Mouse (Mus musculus) hindbrain, embryonic 12.5 days (tissue): ENCODE results near the gene Fermt3. TPM values are rescaled to one million over a fixed set of nuclear protein-coding genes. Genes with fewer than 3 reads are reported as not detected.

Experiments used
- ATAC-seq: fragments of 200-750 bp; cut with Nextera tagmentation; 2 replicates; pipeline ENCODE4 v1.8.0; 2017; ENCODE audit warnings: moderate TSS enrichment; ENCODE audit not compliant: low FRiP score
- H3K27ac ChIP-seq: fragments of 300-500 bp; sonication (generic); 2 replicates; pipeline ENCODE4 v1.5.1; 2016; ENCODE audit warnings: mild to moderate bottlenecking
- H3K27me3 ChIP-seq: fragments of 300-500 bp; sonication (generic); 2 replicates; pipeline ENCODE4 v1.6.1; 2016; ENCODE audit warnings: mild to moderate bottlenecking
- H3K36me3 ChIP-seq: fragments of 300-500 bp; sonication (generic); 2 replicates; pipeline ENCODE4 v1.6.1; 2016; ENCODE audit warnings: mild to moderate bottlenecking
- H3K4me1 ChIP-seq: fragments of 300-500 bp; sonication (generic); 2 replicates; pipeline ENCODE4 v1.6.1; 2016
- H3K4me2 ChIP-seq: fragments of 300-500 bp; sonication (generic); replicated peaks from 2 replicates; pipeline ENCODE4 v1.6.1; 2016; ENCODE audit warnings: mild to moderate bottlenecking
- H3K4me3 ChIP-seq: fragments of 300-500 bp; sonication (generic); 2 replicates; pipeline ENCODE4 v1.5.1; 2016; ENCODE audit warnings: mild to moderate bottlenecking
- H3K9ac ChIP-seq: fragments of 300-500 bp; sonication (generic); 2 replicates; pipeline ENCODE4 v1.6.1; 2016; ENCODE audit warnings: mild to moderate bottlenecking, moderate library complexity
- H3K9me3 ChIP-seq: fragments of 300-500 bp; sonication (generic); replicated peaks from 2 replicates; pipeline ENCODE4 v1.6.1; 2016; ENCODE audit warnings: mild to moderate bottlenecking
- WGBS: fragments of 180-500 bp; shearing (Covaris S2); methylation state at CpG from one replicate; pipeline ENCODE4 v1.1.7; 2016; 5-methylcytosine and 5-hydroxymethylcytosine counted together
- polyA plus RNA-seq: library from polyadenylated mRNA; unstranded; fragments of >200 nt; fragmentation: Nextera tagmentation; extraction: Ambion mirVana; gene quantifications from 2 replicates; pipeline ENCODE4 v1.2.1, GENCODE M21; 2016

Fermt3 gene
- polyA plus RNA-seq, 1 experiment from 2014 or later: 6.5 TPM

DNA sequence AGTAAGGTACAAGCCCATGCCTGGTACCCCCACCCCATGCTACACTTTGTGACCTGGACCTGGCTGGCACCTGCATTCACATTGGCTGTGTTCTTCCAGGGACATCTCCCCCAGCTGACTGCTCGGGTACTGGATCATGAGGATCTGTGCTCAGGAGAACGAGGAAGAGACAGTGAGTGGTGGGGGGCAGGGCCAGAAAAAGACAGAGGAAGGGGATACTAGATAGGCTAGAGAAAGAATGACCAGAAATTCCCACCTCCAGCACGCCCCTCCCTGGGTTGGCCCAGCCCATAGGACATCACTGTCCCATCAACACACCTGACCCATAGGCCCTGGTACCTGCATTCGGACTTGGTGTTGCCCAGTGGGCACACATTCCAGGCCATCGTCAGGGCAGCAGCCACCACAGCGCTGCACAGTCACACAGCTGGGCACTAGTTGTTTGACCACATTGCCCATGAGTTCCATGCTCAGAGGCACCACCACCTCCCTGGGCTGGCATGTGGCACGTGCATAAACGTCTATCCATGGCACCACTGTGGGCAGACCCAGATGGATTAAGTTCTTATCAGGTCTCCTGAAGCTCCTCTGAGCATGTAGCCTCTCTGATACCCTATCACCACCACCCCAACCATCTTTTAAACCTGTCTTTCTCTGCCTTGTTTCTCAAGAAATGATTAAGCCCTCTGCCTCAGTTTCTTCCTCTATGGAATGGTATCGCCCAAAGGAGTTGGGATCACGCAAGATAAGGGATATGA, 33.1 kb downstream of the Fermt3 start:
- no peak; the same call in 1 of the 2 replicates for ATAC-seq
- 84% methylated on average over 10 of the region's 10 CpGs for WGBS
- H3K36me3 ChIP-seq: peaks cover 14% of the 10 kb centered on the region
- H3K9me3 ChIP-seq: no peaks in the 10 kb centered on the region
- H3K27ac ChIP-seq: no peak overlapping the region
- peak overlapping the region; percentile 35; the same call in 1 of the 2 replicates for H3K9ac ChIP-seq
- no peaks in the 10 kb centered on the region for H3K27me3 ChIP-seq
- peak overlapping the region; percentile 94 for H3K4me2 ChIP-seq
- H3K4me1 ChIP-seq: peaks cover 23% of the 10 kb centered on the region
- H3K4me3 ChIP-seq: peak overlapping the region; percentile 88

DNA sequence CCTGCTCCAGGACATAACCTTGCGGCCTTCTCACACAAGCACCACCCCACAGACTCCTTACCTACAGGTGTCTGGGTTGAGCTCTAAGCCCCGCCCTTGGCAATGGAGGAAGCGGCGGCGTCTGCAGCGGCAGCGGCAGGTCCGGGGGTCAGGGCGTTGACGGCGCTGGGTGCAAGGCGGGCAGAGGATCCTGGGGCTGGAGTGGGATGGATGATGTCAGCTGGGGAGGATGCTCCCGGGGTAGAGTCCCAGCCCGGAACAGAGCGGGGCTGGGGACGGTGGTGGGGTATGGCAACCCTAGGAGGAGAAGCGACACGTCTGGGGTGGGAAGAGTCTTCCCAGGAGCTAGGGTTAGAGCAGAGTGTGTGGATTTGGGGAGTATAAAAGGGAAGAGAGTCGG, 34.0 kb downstream of the Fermt3 start:
- Histone ChIP-seq H3K27me3 (no peaks in the 10 kb centered on the region), H3K4me2 (no peak overlapping the region), H3K4me1 (peaks cover 28% of the 10 kb centered on the region), H3K36me3 (peaks cover 14% of the 10 kb centered on the region), H3K27ac (no peak overlapping the region), H3K9me3 (no peaks in the 10 kb centered on the region), H3K9ac (no peak overlapping the region), H3K4me3 (no peak overlapping the region)
- 85% methylated on average over 19 of the region's 19 CpGs for WGBS
- no peak for ATAC-seq

DNA sequence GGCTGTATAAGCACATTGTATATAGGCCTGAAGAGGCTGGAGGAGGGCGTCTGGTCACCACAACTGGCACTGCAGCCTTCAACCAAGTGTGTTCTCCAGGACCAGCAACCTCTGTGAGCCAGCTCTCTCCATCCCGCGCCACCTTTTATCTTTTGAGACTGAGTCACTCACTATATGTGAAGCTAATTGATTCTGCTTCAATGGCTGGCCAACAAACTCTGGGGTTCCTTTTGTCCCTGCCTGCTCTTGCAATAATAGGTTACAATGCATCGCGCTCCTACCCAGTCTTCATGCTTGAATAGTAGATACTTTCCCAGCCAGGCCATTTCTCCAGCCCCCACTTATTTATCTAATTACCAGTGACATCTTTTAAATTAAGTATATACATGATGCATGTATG, 35.6 kb downstream of the Fermt3 start:
- H3K9ac ChIP-seq: no peak overlapping the region
- H3K4me3 ChIP-seq: no peak overlapping the region
- no peak overlapping the region for H3K27ac ChIP-seq
- H3K4me1 ChIP-seq: peaks cover 40% of the 10 kb centered on the region
- WGBS: 35% methylated on average over 5 of the region's 5 CpGs
- no peaks in the 10 kb centered on the region for H3K9me3 ChIP-seq
- peaks cover 16% of the 10 kb centered on the region for H3K36me3 ChIP-seq
- no peaks in the 10 kb centered on the region for H3K27me3 ChIP-seq
- ATAC-seq: no peak
- no peak overlapping the region for H3K4me2 ChIP-seq

DNA sequence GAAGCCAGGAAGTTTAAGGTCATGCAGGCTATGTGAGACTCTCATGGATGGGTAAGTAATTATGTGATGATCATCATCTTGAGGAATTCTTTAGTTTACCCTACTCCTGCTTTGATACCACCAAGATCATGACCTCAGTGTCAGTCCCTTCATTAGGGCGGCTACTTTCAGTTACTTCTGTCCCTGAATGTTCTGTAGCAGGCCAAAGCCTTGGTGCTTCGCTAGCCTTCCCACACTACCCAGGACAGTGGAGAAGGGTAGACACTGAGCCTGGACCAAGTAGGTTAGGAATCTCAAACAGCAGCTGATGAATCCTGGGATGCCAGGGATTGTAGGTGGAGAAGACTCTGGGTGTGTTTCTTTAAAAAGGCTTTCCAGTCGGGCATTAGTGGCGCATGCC, 37.8 kb downstream of the Fermt3 start:
- Histone ChIP-seq H3K4me2 (no peak overlapping the region), H3K27ac (no peak overlapping the region), H3K27me3 (no peaks in the 10 kb centered on the region), H3K9ac (no peak overlapping the region), H3K4me3 (no peak overlapping the region), H3K36me3 (peaks cover 31% of the 10 kb centered on the region), H3K9me3 (no peaks in the 10 kb centered on the region), H3K4me1 (peaks cover 43% of the 10 kb centered on the region)
- WGBS: 94% methylated on average over 4 of the region's 4 CpGs
- ATAC-seq: no peak

DNA sequence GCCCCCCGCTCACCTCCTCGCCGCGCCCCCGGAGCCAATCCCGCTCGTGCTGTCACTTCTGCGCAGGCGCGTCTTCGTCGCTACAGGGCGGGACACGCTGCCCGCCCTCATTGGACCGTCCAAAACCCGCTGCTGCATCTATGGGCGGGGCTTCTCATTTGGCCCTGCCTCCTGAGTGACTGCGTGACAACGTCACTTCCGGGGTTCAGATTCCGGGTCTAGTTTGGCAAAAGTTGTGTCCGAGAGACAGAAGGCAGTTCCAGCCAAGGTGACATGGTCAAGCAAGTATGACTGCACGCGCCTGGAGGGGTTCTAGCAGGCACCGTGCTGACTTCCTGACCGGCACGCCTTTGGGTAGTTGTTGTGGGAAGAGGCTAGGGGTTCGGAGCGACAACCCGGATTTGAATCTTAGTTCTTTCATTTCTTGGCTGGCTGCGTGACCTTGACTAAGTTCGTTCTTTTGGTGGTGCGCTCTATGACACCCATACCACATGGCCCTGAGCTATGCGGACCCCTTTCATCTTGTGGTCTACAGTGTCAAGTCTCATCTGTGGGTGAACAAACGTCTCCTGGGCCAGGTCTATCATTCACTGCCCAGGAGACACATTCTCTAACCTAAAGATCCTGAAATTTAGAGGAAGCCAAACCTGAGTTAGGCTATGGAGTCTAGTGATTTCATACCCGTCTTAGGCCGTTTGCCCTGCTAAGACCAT, 38.7 kb downstream of the Fermt3 start, which contains the start of gene Fkbp2:
Gene Fkbp2, minus strand, starts transcription at position 121 of the 713 bp plus-strand sequence.
- peaks cover 44% of the 10 kb centered on the region for H3K4me1 ChIP-seq

GRCm38 (mm10) chr19:6979486-6980380, 39.5 kb downstream of the Fermt3 start:
- H3K36me3 ChIP-seq: peaks cover 26% of the 10 kb centered on the region
- no peaks in the 10 kb centered on the region for H3K9me3 ChIP-seq
- H3K4me2 ChIP-seq: peak overlapping the region; percentile 96
- peaks cover 44% of the 10 kb centered on the region for H3K4me1 ChIP-seq
- H3K4me3 ChIP-seq: peak overlapping the region; percentile 56
- whole genome bisulfite sequencing: under 1% methylated on average over 59 of the region's 59 CpGs
- no peaks in the 10 kb centered on the region for H3K27me3 ChIP-seq
- ATAC-seq: peak; percentile 88
- H3K9ac ChIP-seq: peak overlapping the region; percentile 68
- H3K27ac ChIP-seq: peak overlapping the region; percentile 94

More for the DNA sequence above, 38.7 kb downstream of the Fermt3 start, which contains the start of gene Fkbp2:
- peak within 1 kb of the TSS; percentile 96 for H3K4me2 ChIP-seq
- no peaks in the 10 kb centered on the region for H3K27me3 ChIP-seq
- H3K9ac ChIP-seq: peak within 1 kb of the TSS; percentile 68
- peak within 1 kb of the TSS; percentile 94 for H3K27ac ChIP-seq
- H3K9me3 ChIP-seq: no peaks in the 10 kb centered on the region
- WGBS: 2% methylated on average over 38 of the region's 38 CpGs
- H3K4me3 ChIP-seq: peak within 1 kb of the TSS; percentile 56
- peaks cover 31% of the 10 kb centered on the region for H3K36me3 ChIP-seq
- ATAC-seq: peak; percentile 88

DNA sequence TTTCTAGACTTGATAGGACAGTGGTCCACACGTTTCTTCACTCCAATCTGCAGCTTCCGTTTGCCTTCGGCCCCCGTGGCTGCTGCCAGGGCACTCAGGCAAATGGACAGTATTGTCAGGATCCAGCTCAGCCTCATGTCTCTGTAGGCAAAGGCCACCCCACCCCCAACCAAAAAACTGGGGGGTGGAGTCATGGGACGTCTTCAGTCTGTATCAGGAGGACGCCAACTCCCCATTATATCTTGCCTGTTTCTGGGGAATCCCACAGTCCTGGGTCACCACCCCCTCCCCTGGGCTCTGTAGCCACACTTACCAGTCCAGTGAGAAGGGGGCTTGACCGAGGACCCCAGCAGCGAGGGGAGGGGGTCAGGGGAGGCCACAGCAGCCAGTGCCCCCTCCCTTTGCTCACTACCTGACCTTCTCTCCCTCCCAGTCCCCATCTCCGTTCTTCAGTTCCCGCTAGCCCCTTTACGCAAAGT, 40.2 kb downstream of the Fermt3 start:
- Histone ChIP-seq H3K27me3 (no peaks in the 10 kb centered on the region), H3K9ac (peak overlapping the region; percentile 68), H3K4me1 (peaks cover 46% of the 10 kb centered on the region), H3K27ac (peak overlapping the region; percentile 94), H3K4me2 (peak overlapping the region; percentile 96), H3K4me3 (peak overlapping the region; percentile 56), H3K36me3 (peaks cover 26% of the 10 kb centered on the region), H3K9me3 (no peaks in the 10 kb centered on the region)
- WGBS: 11% methylated on average over 11 of the region's 11 CpGs
- no peak for ATAC-seq

GRCm38 (mm10) chr19:6978639-6978974, 40.7 kb downstream of the Fermt3 start:
- WGBS: 50% methylated on average over 3 of the region's 3 CpGs
- Histone ChIP-seq H3K4me3 (peak overlapping the region; percentile 56), H3K9ac (peak overlapping the region; percentile 68), H3K27me3 (no peaks in the 10 kb centered on the region), H3K4me1 (peaks cover 49% of the 10 kb centered on the region), H3K9me3 (no peaks in the 10 kb centered on the region), H3K4me2 (peak overlapping the region; percentile 96), H3K27ac (peak overlapping the region; percentile 94), H3K36me3 (peaks cover 24% of the 10 kb centered on the region)
- ATAC-seq: no peak

DNA sequence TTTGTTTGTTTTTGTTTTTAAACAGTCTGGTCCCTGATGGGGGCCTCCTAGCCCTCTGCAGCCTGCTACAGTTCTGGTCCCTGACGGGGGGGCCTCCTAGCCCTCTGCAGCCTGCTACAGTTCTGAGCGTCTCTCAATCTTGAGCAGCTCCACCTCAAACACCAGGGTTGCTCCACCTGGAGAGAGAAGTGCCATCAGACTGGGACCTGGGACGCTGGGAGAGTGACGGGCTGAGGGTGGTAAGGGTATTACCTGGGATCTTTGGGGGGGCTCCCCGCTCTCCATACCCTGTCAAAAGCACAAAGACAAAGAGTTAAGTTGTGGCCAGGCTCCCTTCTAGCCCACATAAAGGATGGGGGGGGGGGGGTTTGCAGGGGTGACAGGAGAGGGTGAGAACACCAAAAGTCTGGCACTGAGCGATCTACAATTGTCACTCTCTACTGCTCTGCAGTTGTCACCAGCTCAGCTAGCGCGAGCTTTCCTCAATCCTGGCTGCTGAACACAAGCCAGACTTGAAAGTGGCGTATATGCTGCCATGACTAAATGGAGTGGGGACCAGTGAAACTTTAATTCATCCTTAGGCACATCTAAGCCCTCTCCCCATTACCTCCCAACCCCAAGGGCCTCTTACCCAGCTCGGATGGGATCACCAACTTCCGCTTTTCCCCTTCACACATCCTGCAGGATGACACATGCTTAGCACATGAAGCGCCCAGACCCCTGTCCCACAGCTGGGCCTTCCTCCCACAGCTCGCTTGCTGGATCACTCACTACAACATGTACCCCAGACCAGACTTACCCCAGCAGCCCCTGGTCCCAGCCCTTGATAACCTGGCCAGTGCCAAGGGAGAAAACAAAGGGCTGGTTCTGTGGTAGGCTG, 41.3 kb downstream of the Fermt3 start:
- Histone ChIP-seq H3K9ac (peak overlapping the region; percentile 68; the same call in 1 of the 2 replicates), H3K27me3 (no peaks in the 10 kb centered on the region), H3K27ac (peak overlapping the region; percentile 94), H3K4me3 (0 out of 2 replicates have a peak overlapping the region, but pooled peaks have one; percentile 56), H3K4me1 (peaks cover 52% of the 10 kb centered on the region), H3K9me3 (no peaks in the 10 kb centered on the region), H3K36me3 (peaks cover 24% of the 10 kb centered on the region), H3K4me2 (peak overlapping the region; percentile 96)
- ATAC-seq: no peak
- 86% methylated on average over 13 of the region's 13 CpGs for WGBS

- Histone ChIP-seq H3K36me3 (peaks cover 17% of the 10 kb centered on the region), H3K27me3 (peaks cover 4% of the 10 kb centered on the region; the same call in 1 of the 2 replicates), H3K9me3 (no peaks in the 10 kb centered on the region), H3K4me2 (peak within 1 kb of the TSS; percentile 96), H3K4me1 (peaks cover 48% of the 10 kb centered on the region), H3K27ac (peak within 1 kb of the TSS; percentile 96), H3K9ac (peak within 1 kb of the TSS; percentile 89), H3K4me3 (peak within 1 kb of the TSS; percentile 78)
- 0 out of 2 replicates have a peak, but pooled peaks have one; percentile 7 for ATAC-seq
- WGBS: 0% methylated on average over 16 of the region's 16 CpGs
These were observed 43.4 kb downstream of the Fermt3 start, which contains the start of gene Plcb3 for GRCm38 (mm10) chr19:6975537-6976521. Gene Plcb3 (minus strand): TSS chr19:6976470.
